Mouse (Mus musculus) embryo, embryonic 11 days (tissue): ENCODE results near the gene Btn2a2.
A peak's percentile ranks its signal among the peaks of the same experiment; 100 is the strongest.

Source experiments
- DNase-seq: peaks from one replicate; pipeline ENCODE4 v3.0.0-alpha.2; 2015

The Btn2a2 gene

GRCm38 (mm10) chr13:23488400-23489322 is at the start of gene Btn2a2:
Gene Btn2a2 (minus strand): TSS chr13:23488857.
- DNase-seq, result peak; percentile 90

GRCm38 (mm10) chr13:23538249-23538648 is 49.6 kb upstream of the Btn2a2 start:
- no peak for DNase-seq

GRCm38 (mm10) chr13:23537006-23537710 is 48.5 kb upstream of the Btn2a2 start:
- DNase-seq, result no peak

GRCm38 (mm10) chr13:23536076-23536822 is 47.6 kb upstream of the Btn2a2 start:
- DNase-seq, result peak; percentile 50

DNA sequence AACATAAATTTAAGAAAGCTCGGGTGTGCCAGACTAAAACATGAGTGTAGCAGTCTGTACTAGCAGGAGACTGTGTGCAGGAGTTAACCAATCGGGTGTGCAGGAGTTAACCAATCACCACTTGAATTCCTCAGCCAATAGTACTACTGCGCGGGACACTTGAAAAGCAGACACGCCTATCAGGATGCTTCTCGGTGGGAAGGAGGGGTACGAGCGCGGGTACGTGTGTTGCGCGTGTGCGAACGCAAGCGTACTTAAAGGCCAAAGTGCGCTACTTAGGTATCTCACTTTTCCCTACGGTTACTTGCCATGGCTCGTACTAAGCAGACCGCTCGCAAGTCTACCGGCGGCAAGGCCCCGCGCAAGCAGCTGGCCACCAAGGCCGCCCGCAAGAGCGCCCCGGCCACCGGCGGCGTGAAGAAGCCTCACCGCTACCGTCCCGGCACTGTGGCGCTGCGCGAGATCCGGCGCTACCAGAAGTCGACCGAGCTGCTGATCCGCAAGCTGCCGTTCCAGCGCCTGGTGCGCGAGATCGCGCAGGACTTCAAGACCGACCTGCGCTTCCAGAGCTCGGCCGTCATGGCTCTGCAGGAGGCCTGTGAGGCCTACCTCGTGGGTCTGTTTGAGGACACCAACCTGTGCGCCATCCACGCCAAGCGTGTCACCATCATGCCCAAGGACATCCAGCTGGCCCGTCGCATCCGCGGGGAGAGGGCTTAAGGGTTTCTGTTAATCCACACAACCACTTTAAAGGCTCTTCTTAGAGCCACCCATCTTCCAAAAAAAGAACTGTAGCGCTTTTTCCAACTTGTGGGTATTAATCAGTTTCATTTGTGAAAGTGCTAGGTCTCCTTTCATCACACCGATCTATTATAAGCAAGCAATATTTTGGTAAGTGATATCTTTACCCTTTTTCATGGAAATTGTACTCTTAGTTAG is 46.7 kb upstream of the Btn2a2 start, which contains the start of gene Hist1h3g:
TSS of gene Hist1h3g (plus strand) at position 286 of the 939 bp plus-strand sequence.
- peak; percentile 96 for DNase-seq

DNA sequence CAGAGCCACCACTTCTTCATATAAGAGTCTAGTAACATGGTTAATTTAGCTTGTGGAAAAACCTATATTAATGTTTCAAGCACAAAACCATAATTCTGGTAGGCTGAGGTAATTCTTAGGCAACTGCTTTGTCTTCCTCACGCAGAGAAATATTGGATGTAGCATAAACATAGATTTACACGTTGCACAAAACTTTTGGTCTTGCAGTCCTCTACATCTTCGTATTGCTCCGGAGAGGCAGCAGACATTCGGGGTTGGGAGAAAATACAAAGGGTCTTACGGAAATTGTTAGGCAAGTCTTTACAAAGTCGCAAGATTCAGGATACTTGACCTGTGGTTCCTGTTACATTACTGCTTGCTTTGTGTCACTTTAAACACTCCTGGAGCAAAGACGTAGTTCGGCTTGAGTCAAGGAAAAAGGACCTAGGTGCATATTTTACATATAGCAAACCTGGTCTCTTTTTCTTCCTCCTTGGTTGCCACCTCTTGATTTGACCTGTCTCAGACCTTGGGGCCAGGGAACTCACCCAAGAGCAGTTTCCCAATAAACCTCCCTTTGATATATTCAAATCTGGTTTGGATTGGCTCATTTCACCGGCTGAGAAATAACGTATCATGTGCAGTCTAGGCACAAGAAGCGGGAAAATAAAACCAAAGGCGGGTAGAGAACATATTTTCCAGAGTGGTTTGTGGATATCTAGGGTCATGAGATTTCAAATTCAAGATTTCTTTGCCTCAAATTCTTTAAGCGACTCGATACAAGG is 45.9 kb upstream of the Btn2a2 start:
- DNase-seq, result no peak

DNA sequence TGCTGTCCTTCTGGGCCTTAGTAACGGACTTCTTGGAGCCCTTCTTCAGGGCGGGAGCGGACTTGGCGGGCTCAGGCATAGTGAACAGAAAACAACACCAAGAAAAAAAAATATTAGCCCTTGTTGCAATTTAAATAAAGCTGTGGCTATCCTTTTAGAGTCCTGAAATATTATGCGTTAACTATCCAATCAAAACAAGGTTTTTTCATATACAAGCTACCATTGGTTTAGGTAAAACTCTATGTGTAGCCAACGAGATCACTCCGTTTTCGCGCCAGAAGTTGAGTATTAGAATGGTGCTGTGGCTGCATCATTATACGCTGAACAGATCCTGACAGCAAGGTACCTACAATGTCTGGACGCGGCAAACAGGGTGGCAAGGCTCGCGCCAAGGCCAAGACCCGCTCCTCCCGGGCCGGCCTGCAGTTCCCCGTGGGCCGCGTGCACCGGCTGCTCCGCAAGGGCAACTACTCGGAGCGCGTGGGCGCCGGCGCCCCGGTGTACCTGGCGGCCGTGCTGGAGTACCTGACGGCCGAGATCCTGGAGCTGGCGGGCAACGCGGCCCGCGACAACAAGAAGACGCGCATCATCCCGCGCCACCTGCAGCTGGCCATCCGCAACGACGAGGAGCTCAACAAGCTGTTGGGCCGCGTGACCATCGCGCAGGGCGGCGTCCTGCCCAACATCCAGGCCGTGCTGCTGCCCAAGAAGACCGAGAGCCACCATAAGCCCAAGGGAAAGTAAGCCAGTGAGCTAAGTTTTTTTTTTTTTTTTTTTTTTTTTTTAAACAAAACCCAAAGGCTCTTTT is 45.1 kb upstream of the Btn2a2 start, which contains the start of gene Hist1h2af:
TSS of gene Hist1h2af (plus strand) at position 347 of the 808 bp plus-strand sequence.
- peak; percentile 94 for DNase-seq

DNA sequence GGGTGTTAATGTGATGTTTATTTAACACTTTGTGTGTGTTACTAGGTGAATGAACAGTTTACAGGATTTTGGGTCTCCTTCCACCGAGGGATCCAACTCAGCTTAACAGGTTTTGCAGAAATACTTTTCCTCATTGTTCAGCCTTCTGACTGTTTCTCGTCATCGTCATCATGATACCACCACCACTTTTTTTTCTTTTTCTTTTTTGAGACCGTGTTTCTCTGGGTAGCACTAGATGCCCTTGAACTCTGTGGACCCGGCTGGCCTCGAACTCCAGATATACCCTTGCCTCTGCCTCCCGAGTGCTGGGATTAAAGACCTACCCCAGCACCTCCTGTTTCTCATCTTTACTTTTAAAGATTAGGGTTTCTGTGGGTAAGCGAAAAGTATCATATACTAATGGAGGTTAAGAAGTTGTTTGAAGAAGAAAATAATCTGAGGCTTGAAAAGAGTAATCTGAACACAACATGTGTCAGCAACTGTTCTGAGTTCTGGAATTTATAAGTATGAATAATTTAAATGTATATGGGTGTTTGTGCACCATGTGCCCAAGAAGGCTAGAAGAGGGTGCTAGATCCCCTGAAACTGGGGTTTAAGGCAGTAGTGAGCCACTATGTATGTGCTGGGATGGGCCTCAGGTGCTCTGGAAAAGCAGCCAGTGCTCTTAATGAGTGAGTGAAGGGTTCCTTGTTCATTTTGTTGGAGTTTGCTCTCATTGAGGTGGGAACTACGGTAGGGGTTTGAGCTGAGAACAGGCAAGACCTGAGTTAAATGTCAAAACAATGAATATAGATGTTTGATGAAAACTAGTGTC is 43.8 kb upstream of the Btn2a2 start:
- DNase-seq, result peak; percentile 46

DNA sequence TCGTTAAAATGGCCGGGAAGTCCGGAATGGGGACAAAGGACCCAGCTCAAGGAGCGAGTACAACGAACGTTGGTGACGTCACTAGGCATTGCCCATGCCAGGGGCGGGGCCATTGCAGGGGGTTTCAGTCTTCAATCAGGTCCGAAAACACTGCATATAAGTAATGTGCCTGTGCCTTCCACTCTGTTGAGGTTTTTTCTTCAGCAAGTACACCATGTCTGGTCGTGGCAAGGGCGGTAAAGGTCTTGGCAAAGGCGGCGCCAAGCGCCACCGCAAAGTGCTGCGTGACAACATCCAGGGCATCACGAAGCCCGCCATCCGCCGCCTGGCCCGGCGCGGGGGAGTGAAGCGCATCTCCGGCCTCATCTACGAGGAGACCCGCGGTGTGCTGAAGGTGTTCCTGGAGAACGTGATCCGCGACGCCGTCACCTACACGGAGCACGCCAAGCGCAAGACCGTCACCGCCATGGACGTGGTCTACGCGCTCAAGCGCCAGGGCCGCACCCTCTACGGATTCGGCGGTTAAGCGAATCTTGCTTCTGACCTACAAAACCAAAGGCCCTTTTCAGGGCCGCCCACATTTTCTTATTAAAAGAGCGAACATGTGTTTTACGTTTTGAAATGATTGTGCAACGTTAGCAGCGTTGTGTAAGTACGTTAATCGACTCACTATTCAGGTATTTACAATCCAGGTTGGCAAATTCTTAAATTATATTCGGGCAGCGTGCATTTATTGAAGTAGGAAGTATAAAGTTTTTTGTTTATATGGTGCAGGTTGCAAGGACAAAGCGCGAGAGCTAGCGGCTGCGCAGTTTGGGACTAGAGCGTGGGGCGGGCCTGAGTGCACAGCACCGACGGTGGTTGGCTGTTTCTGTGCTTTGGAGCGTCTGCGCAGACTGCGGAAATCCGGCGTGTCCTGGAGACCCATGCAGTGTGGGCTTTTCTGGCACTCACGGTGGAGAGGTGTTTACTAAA is 42.5 kb upstream of the Btn2a2 start, which contains the start of gene Hist1h4h:
TSS of gene Hist1h4h (plus strand) at position 150 of the 975 bp plus-strand sequence.
- DNase-seq, result peak; percentile 99

DNA sequence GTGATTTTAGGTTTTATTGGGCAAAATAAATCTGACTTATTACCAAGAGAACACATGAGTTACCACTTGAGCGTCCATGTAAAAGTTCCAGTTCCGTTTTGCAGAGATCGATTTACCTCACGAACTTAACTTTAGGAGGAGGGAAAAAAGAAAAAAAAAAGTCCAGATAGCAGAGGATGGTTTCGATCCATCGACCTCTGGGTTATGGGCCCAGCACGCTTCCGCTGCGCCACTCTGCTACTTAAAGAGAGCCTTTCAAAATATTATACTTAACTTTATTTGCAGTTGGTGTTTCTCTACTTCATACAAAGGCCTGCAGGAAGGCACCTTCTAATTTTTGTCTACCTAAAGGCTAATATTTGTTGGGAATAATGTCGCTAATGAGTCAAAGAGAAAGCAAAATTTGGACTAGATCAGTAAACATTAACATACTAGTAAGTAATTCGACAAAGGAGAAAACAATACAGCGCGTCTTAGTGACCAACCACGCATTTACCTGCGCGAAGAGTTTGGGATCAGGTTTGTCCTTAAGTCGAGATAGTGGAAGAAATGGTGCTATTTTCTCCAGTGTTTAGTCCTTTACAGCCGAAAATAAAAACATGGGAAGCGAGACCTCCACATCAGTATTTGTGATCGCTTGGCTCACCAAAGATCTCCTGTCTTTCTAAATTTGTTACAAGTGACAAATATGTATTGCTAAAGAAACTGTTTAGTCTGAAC is 41.7 kb upstream of the Btn2a2 start:
- DNase-seq, result peak; percentile 70

DNA sequence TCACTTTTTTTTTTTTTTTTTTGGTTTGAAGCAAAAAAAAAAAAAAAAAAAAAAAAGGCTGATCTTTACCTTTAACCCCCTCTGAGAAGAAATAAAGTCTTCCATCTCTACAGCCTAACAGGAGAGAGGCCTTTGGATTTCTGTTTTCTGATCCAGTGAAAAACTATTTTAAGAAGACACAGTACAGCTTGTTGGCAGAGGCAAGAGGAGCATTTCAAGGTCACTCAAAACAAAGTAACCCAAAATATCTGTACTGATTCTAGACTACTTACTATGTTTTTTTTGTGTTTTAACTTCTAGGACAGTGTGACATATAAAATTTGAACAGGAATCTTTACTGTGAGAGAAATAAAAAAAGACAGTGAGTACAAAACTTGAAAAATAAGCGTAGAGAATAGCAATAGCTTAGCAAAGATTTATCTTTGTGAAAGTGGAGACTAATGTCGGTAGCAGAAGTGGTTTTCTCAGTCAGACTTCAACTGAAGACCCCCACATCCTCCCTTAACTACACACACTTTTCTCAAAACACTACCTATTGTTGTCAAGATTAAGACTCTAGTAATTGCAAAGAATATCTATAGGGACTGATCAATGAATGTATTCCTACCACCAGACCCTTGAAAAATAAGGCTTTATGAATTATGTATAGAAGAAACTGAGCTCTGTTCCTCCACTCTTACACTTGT is 41.0 kb upstream of the Btn2a2 start:
- DNase-seq, result no peak

- no peak for DNase-seq
Observed at GRCm38 (mm10) chr13:23529005-23529404, 40.3 kb upstream of the Btn2a2 start.

DNA sequence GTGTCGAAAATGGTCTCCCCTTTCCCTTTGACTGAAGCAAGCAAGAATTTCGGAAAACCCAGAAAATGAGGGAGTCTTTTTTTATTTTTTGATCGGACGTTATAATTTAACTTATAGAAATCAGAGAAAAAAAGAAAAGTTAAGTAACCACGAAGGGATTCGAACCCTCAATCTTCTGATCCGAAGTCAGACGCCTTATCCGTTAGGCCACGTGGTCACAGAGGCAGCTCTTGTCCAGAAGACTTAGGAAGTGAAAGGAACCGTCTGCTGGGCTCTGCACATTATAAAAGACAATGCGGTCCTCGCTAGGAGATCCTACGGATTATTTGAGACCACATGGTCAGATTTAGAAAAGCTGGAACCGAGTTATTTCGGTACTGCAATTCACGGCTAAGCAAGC is 37.7 kb upstream of the Btn2a2 start:
- peak; percentile 93 for DNase-seq

DNA sequence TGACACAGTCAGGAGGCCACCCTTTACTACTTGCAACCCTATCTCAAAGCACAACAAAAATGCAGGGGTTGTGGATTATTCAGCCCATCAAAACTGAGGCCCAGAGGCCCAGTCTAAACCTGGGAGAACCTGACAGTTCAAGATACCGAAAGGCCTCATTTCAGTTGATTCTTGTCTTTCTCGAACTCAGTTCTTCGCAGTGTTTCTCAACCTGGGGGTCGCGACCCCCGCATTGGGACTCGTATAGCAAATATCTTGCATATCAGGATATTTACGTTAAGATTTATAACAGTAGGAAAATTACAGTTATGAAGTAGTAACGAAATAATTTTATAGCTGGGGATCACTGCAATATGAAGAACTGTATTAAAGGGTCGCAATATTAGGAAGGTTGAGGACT is 37.2 kb upstream of the Btn2a2 start:
- peak; percentile 70 for DNase-seq

DNA sequence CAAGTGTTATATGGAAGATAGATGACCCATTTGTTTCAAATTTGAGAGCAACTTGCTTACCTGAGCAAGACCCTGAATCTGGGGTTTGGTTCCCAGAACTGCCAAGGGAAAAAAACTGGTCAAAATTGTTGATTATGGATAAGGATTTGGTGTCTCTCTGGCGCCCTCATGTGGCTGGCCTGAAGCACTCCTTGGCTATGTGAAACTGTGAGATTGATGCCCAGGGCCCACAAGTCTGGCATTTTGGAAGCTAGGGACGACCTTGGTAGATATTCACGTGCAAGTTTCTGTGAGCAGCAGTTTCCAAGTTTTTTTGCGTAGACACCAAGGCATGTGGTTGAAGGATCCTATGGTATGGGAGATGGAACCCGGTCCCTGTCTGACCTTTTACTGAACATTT is 36.0 kb upstream of the Btn2a2 start:
- DNase-seq, result peak; percentile 85

DNA sequence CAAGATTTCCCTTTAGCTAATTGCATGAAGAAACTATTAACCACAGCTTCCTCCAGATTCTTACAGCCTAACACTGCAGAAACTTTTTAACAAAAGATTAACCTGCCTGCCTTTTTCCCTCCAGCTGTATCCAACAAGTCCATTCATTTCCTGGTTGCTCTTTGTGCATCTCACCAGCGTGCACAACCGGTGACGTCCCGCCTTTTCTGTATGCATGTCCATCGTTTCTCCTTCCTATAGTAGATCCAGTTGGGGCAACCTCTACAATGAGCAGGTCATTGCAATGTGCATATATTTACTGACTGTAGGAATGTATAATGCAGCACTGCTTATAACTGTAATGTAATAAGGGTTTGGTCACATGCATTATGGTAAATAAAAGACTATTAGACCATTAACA is 35.3 kb upstream of the Btn2a2 start:
- no peak for DNase-seq

GRCm38 (mm10) chr13:23521703-23522102 is 33.0 kb upstream of the Btn2a2 start:
- peak; percentile 84 for DNase-seq
